Mouse (Mus musculus) embryonic facial prominence, embryonic 15.5 days (tissue): Measurements from ENCODE around the gene Mlst8. TPM values are rescaled to one million over a fixed set of nuclear protein-coding genes. Genes with fewer than 3 reads are reported as not detected.

Experiments used
- polyA plus RNA-seq: library from polyadenylated mRNA; unstranded; fragments of >200 nt; fragmentation: Nextera tagmentation; extraction: Ambion mirVana; gene quantifications from 2 replicates; pipeline ENCODE4 v1.2.1, GENCODE M21; 2015

Mlst8 gene
- polyA plus RNA-seq, 1 experiment from 2014 or later: 28.8 TPM

Other genes starting within 250 kb of the Mlst8 start
- 42.7 and 47.2 TPM in 2 replicates for gene Ccnf, start 227.6 kb downstream of the Mlst8 start, polyA plus RNA-seq
- not detected in 2 replicates for gene Abca17, start 128.0 kb downstream of the Mlst8 start, polyA plus RNA-seq
- 8.1 and 8.3 TPM in 2 replicates for gene Abca3, start 127.1 kb downstream of the Mlst8 start, polyA plus RNA-seq
- gene Rnps1, start 64.5 kb downstream of the Mlst8 start, polyA plus RNA-seq: 253 and 275 TPM in 2 replicates
- gene Eci1, start 52.4 kb downstream of the Mlst8 start, polyA plus RNA-seq: 70.0 and 71.2 TPM in 2 replicates
- 13.0 and 17.2 TPM in 2 replicates for gene Dnase1l2, start 36.0 kb downstream of the Mlst8 start, polyA plus RNA-seq
- 37.0 and 39.8 TPM in 2 replicates for gene E4f1, start 8.8 kb downstream of the Mlst8 start, polyA plus RNA-seq
- gene Pgp, start 8.7 kb downstream of the Mlst8 start, polyA plus RNA-seq: 48.9 and 50.6 TPM in 2 replicates
- 0.43 and 0.44 TPM in 2 replicates for gene Bricd5, start 5.2 kb downstream of the Mlst8 start, polyA plus RNA-seq
- gene Caskin1, start 9.5 kb upstream of the Mlst8 start, polyA plus RNA-seq: 2.5 and 4.0 TPM in 2 replicates
- gene Traf7, start 48.9 kb upstream of the Mlst8 start, polyA plus RNA-seq: 92.8 and 95.7 TPM in 2 replicates
- gene Rab26, start 55.1 kb upstream of the Mlst8 start, polyA plus RNA-seq: 3.7 and 4.3 TPM in 2 replicates
- gene Pkd1, start 70.8 kb upstream of the Mlst8 start, polyA plus RNA-seq: 32.6 and 36.7 TPM in 2 replicates
- gene Tsc2, start 153.6 kb upstream of the Mlst8 start, polyA plus RNA-seq: 57.8 and 64.4 TPM in 2 replicates
- 22.2 and 25.3 TPM in 2 replicates for gene Nthl1, start 153.6 kb upstream of the Mlst8 start, polyA plus RNA-seq
- gene Slc9a3r2, start 171.2 kb upstream of the Mlst8 start, polyA plus RNA-seq: 64.4 and 65.9 TPM in 2 replicates
- gene Npw, start 179.4 kb upstream of the Mlst8 start, polyA plus RNA-seq: 0.36 and 0.56 TPM in 2 replicates
- 23.8 and 26.8 TPM in 2 replicates for gene Zfp598, start 190.6 kb upstream of the Mlst8 start, polyA plus RNA-seq
- 2.0 and 2.9 TPM in 2 replicates for gene Syngr3, start 210.9 kb upstream of the Mlst8 start, polyA plus RNA-seq
- 33.1 and 35.2 TPM in 2 replicates for gene Gfer, start 217.1 kb upstream of the Mlst8 start, polyA plus RNA-seq
- gene Noxo1, start 217.2 kb upstream of the Mlst8 start, polyA plus RNA-seq: 3.8 and 5.8 TPM in 2 replicates
- gene Tbl3, start 228.6 kb upstream of the Mlst8 start, polyA plus RNA-seq: 61.3 and 63.4 TPM in 2 replicates
- gene Rnf151, start 239.0 kb upstream of the Mlst8 start, polyA plus RNA-seq: 0.16 and 0.24 TPM in 2 replicates
- gene Rps2, start 239.0 kb upstream of the Mlst8 start, polyA plus RNA-seq: 1,508 and 1,594 TPM in 2 replicates
- gene Ndufb10, start 245.4 kb upstream of the Mlst8 start, polyA plus RNA-seq: 223 and 227 TPM in 2 replicates
- gene Rpl3l, start 248.7 kb upstream of the Mlst8 start, polyA plus RNA-seq: not detected in 2 replicates